Mouse (Mus musculus) layer of hippocampus, adult 2 months (tissue): ENCODE data around the gene Ccdc61. TPM values are rescaled to one million over a fixed set of nuclear protein-coding genes. Genes with fewer than 3 reads are reported as not detected.

ENCODE experiments used
- DNase-seq, 2 experiments: peaks; one replicate each; pipeline ENCODE4 v3.0.0; 2022; ENCODE audit warnings: low spot score in 2 of 2
- H3K27ac ChIP-seq: fragments of 200-600 bp; 2 replicates; pipeline ENCODE4 v1.8.1; 2022
- H3K4me3 ChIP-seq: fragments of 200-600 bp; 2 replicates; pipeline ENCODE4 v1.8.1; 2022; ENCODE audit warnings: mild to moderate bottlenecking
- CTCF ChIP-seq: fragments of 200-600 bp; conservative IDR thresholded peaks from 2 replicates; pipeline ENCODE4 v1.8.1; 2022; ENCODE audit warnings: antibody characterized with exemption, mild to moderate bottlenecking, moderate library complexity
- long read RNA-seq, 2 experiments: library from polyadenylated mRNA; stranded (forward); transcript quantifications; one replicate each; pipeline ENCODE4 v2.0.0; 2021; ENCODE audit warnings: borderline mapping rate in 2 of 2
- total RNA-seq, 2 experiments: library from RNA; stranded (reverse); gene quantifications; 2 replicates each; pipeline ENCODE4 v1.2.3; 2021

Ccdc61 gene
- total RNA-seq: 10 to 100 TPM; 10.9 to 12.6 TPM
- long read RNA-seq, experiment 1, transcript Ccdc61-201 (14 exons, 2,022 nt): major isoform, 8 of 21 reads
- long read RNA-seq, experiment 1, partial matches to known transcripts: 3 of 21 reads
- long read RNA-seq, experiment 1, other reads (novel, unspliced or antisense): 10 of 21 reads
- long read RNA-seq, experiment 2, partial matches to known transcripts: 2 of 9 reads
- long read RNA-seq, experiment 2, other reads (novel, unspliced or antisense): 5 of 9 reads

GRCm38 (mm10) chr7:18910241-18910831 lies at the start of gene Ccdc61:
Ccdc61 (minus strand) TSS chr7:18910415.
- no peak for TF ChIP-seq CTCF
- Histone ChIP-seq H3K4me3 (peak within 1 kb of the TSS; percentile 86), H3K27ac (peak within 1 kb of the TSS; percentile 76)
- DNase-seq: peak; percentile 97 to 99

- Histone ChIP-seq H3K27ac (no peak overlapping the region), H3K4me3 (no peak overlapping the region)
- DNase-seq: no peak
- no peak for TF ChIP-seq CTCF
Observed at GRCm38 (mm10) chr7:18959446-18959845, 49.2 kb upstream of the Ccdc61 start.

DNA sequence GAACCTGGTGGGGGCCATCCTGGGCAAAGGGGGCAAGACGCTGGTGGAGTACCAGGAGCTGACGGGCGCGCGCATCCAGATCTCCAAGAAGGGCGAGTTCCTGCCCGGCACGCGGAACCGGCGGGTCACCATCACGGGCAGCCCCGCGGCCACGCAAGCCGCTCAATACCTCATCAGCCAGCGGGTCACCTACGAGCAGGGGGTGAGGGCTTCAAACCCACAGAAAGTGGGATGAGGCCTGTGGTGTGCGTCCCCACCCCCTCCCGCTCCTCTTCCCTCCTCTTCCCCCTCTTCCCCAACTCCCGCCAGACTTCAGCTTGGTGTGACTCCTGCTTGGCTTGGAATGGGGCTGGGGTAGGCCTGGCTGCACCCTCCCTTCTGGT lies 48.2 kb upstream of the Ccdc61 start:
- Histone ChIP-seq H3K4me3 (peak overlapping the region; percentile 49), H3K27ac (peak overlapping the region; percentile 48; the same call in 1 of the 2 replicates)
- DNase-seq: no peak
- TF ChIP-seq CTCF: no peak

- Histone ChIP-seq H3K4me3 (peak overlapping the region; percentile 50), H3K27ac (peak overlapping the region; percentile 77)
- peak in 1 of 2 experiments; percentile 30 for DNase-seq
- TF ChIP-seq CTCF: no peak
Observed at GRCm38 (mm10) chr7:18957569-18958383, 47.6 kb upstream of the Ccdc61 start.

DNA sequence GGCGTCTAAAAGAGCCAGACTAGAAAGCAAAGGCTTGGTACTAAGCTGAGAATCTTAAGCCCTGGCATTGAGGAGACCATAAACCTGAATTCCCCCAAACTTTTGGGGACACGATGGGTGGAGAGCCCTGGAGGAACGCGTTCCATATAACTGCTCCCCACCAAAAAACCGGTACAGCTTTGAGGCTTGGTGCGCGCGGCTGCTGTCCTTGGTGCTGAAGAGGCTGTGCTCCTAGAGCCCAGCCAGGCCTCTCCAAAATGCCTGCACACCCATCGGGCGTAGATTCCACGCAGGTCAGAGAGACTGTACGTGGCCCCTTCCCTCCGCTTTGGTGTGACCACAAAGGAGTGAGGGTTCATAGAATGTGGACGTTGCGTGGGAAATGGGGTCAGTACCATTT lies 41.2 kb upstream of the Ccdc61 start:
- Histone ChIP-seq H3K4me3 (no peak overlapping the region), H3K27ac (peak overlapping the region; percentile 70; the same call in 1 of the 2 replicates)
- TF ChIP-seq CTCF: no peak
- DNase-seq: no peak

GRCm38 (mm10) chr7:18950523-18951315 lies 40.5 kb upstream of the Ccdc61 start:
- DNase-seq: peak in 1 of 2 experiments; percentile 49
- Histone ChIP-seq H3K4me3 (peak overlapping the region; percentile 6; the same call in 1 of the 2 replicates), H3K27ac (peak overlapping the region; percentile 70)
- TF ChIP-seq CTCF: no peak

- Histone ChIP-seq H3K4me3 (peak overlapping the region; percentile 6; the same call in 1 of the 2 replicates), H3K27ac (peak overlapping the region; percentile 70)
- no peak for TF ChIP-seq CTCF
- DNase-seq: peak in 1 of 2 experiments; percentile 60
Observed at GRCm38 (mm10) chr7:18949781-18950522, 39.7 kb upstream of the Ccdc61 start.

GRCm38 (mm10) chr7:18948151-18948550 lies 37.9 kb upstream of the Ccdc61 start:
- H3K27ac ChIP-seq: peak overlapping the region; percentile 80
- no peak for DNase-seq
- H3K4me3 ChIP-seq: no peak overlapping the region
- TF ChIP-seq CTCF: no peak

- no peak overlapping the region for H3K4me3 ChIP-seq
Observed at GRCm38 (mm10) chr7:18942815-18943214, 32.6 kb upstream of the Ccdc61 start.

GRCm38 (mm10) chr7:18942376-18942775 lies 32.2 kb upstream of the Ccdc61 start:
- H3K27ac ChIP-seq: peak overlapping the region; percentile 58
- DNase-seq: peak in 1 of 2 experiments; percentile 47
- H3K4me3 ChIP-seq: no peak overlapping the region; the same call in 1 of the 2 replicates
- no peak for TF ChIP-seq CTCF

More at GRCm38 (mm10) chr7:18942815-18943214, 32.6 kb upstream of the Ccdc61 start:
- TF ChIP-seq CTCF: no peak
- no peak for DNase-seq
- peak overlapping the region; percentile 58 for H3K27ac ChIP-seq

- peak overlapping the region; percentile 82 for H3K4me3 ChIP-seq
- TF ChIP-seq CTCF: no peak
- no peak for DNase-seq
- H3K27ac ChIP-seq: peak overlapping the region; percentile 61; the same call in 1 of the 2 replicates
Observed at GRCm38 (mm10) chr7:18927759-18928158, 17.5 kb upstream of the Ccdc61 start.

- Histone ChIP-seq H3K27ac (peak overlapping the region; percentile 97), H3K4me3 (peak overlapping the region; percentile 82)
- TF ChIP-seq CTCF: no peak
- no peak for DNase-seq
Observed at GRCm38 (mm10) chr7:18926911-18927310, 16.7 kb upstream of the Ccdc61 start.
